Mouse (Mus musculus) frontal cortex, postnatal 36 days (tissue): ENCODE results near the gene Otud1.

Source experiments
- DNase-seq, 2 experiments: peaks; one replicate each; pipeline ENCODE4 v3.0.0; 2022; ENCODE audit warnings: low spot score in 2 of 2

The Otud1 gene

DNA sequence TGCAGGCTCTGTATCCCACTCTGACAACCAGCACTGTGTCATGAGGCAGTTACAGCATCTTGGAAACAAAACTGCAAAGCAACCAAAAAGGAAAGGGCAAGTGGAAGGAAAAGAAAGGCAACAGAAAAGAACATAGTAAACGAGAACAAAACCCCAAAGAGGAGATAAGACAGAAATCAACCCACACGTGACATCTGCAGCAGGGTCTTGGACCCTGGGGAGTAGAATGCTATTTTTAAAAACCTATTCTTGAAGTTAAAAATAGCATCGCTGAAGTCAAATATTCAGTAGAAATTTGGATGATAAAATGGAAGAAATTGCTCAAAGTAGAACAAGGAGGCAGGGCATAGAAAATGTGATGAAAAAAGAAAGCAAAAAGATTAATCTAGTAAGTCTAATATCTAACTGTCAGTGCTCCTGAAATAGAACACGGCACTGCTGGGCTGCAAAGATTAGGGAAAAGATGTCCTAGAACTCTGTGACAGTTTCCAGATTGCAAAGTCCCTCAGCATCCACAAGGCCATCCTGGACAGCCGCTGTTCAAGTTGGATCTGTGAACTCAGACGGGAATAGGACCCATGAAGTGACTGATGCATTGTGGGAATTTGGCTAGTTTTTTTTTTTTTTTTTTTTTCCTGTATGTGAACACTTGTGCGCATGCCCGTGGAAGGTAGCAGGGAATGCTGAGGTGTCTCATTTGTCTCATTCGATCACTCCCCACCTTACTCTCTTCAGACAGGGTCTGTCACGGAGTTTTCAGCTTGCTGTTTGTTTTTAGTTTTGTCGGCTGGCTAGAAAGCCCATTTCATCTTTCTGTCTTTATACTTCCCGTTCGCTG is 13.5 kb downstream of the Otud1 start:
- DNase-seq = no peak

DNA sequence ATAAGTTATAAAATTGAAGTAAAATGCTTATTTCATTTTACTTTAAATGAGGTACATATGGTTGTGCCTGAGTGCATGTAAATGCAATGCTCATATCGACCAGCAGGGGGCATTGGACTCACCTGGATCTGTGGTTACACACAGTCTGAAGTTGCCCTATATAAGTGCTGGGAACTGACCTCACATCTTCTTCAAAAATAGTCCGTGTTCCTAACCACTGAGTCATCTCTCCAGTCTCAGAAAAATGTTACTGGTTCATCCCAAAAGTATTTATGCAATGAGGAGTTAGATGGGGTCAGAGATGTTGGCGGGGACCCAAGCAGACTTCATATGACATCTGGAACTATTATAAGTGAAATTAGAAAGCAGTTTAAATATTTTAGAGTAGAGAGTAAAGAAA is 25.4 kb downstream of the Otud1 start:
- DNase-seq = no peak

DNA sequence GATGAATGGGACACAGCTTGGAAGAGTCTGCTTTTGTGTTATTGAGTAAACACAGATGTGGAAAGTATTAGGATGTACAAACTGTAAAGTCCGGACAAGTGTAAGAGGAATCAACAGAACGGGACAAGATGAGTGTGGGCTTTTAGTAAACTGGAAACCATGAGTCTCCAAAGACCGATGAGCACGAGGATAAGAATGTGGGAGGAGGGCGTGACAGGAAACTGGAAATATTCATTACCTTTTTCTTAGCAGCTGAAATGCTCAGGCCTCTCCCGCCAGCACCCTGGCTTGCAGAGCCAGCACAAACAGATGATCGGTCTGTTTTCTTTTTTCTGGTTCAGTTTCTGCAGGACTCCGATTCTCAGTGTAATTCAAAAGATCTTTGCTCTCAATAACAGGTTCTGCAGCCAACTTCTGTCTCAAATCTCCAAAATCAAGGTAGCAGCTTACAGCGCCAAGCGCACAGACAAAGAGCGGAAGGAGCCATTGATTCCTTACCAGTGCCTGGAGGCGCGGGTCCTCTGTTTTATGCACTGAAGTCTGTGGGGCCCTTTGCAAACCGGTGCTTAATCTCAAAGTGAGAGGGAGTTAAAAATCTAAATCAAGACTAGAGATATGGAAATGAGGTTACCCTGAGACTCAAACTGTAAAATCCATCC is 28.1 kb downstream of the Otud1 start:
- no peak for DNase-seq

DNA sequence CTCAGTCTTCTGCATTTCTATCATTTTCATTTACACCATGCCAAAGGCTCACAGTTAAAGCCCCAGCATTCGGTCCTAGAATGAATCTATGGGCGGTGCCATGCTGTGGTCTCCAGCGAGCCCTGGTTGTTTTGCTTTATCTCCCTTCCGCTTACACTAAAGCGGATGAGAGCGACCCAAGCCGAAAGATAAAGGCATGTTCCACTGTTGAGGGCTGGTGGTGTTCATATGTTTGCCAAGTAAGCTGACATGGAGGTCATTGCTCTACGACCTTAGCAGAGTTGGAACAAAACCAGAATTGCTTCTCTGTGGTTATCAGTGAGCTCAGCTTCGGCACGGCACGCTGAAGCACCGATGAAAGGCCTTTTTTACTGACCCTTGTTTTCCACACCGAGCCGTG is 32.5 kb downstream of the Otud1 start:
- DNase-seq = no peak

DNA sequence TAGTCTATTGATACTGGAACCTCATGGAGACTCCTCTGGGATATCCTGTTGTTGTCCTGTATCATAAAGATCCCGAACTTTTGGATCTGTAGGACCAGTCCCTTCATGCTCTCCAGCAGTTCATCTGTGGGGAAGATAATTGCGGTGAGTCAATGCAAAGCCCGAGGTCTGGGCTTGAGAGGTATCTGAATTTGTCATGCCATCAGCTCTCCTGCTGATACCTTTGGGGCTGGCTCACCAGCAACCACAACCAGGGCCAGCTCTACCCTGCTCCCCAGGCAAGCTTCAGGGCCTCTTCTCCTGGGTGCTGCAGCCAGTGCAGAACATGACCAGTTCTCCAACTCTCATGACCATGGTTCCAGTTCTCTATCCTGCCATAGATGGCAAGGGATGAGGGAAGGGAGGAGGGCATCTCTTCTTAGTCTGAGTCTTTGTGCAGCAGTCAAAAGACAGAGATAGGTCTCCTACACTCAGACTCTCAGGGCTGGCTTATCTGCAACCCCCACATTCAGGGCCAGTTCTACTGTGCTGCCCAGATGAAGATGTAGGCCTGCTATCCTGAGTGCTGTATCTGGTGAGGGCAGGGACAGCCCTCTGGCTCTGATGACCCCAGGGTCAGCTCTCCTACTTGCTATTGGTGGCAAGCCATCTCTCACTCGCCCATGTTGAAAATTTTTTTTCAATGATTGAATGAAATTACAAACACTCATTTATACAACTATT is 42.2 kb downstream of the Otud1 start:
- DNase-seq = no peak

DNA sequence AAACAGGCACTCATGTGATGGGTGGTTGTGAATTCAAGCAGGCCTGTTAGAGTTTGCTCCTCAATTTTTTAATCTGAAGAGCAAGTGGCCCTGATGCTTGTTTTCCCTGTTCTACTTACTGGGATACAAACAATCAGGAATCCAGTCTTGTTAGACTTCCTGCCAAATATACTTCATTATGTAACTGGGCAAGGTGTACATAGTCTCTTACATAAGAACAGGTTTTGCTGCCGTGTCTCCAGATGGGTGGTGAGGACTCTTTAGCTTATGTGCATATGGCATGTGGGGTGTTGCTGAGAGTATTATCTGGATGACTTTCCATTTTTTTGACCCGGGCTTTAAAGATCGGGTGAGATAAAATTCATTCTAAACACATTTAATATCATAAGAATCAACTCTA is 43.8 kb downstream of the Otud1 start:
- DNase-seq = no peak

DNA sequence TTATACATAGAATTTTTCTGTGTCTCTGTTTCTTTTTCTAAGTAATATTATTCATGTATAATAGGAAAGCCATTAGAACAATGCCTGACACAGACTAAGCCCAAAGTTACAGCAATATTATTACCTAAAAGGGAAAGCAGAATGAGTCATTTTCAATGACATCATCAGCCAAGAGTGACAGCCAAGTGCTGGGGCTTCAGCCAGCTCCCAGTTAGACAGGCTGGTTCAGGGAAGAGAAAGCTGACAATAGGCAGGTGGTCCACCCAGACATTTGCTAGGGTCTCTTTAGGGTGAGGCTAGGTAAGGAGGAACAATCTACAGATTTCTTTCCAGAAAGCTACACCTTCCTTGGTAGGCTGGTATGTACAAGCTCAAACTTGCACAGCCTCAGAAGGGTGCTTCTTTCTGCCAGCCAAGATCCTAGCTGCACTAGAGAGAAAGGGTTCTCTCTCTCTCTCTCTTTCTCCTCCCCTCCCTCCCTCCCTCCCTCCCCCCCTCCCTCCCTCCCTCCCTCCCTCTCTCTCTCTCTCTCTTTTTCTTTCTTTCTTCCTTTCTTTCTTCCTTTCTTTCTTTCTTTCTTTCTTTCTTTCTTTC is 45.6 kb downstream of the Otud1 start:
- DNase-seq = peak in 1 of 2 experiments; percentile 8

DNA sequence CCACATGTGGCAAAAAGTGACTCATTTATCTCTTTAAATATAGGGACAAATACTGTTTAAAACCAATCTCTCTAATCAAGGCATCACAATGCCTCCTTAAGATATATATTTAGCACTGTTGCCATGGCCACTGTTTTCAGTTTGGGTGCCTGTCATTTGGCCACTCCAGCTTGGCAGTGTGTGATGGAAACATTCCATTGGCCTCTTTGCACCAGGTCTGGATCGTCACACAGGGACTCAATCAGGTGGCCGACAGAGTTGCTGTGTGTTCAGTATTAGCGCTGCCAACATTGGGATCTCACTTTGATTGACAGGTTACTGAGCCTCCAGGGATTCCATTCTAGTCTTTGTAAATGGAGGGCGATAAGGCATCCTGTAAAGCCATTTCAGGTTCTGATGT is 46.1 kb downstream of the Otud1 start:
- DNase-seq = no peak

DNA sequence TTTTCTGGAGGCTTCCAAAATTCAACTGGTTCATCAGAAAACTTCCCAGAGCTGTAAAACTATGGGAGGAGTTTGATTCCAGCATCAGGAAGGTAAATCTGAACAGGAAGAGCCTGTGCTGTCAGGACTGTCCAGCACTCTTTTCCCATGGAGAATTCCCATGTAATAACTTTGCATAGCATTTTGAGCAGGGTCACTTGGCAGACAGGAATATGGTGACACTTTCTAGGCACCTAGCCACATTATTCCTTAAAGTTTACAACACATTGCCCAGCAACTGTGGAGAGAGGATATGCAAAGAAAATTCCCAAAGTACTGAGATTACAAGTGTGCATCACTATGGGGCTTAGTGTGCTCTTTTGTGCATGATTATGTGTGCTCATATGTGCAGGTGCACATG is 46.7 kb downstream of the Otud1 start:
- no peak for DNase-seq

DNA sequence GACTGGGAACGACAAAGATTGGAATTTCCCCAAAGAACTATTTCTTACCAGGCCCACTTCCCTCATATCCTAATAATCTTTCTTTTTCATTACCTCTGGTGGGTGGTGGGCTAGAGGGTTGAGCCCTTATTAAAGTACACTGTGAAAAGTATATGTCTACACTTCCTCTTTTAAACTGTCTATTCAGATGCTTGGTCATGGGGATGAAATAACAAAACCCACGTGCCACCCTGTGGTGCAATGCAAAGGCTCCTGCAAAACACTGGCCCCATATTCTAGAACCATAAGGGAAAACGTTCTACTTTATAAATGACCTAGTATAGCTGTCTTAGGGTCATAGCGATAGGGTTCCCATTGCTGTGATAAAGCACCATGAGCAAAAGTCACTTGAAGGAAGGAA is 49.3 kb downstream of the Otud1 start:
- DNase-seq = no peak
